Mouse (Mus musculus) heart, embryonic 12.5 days (tissue): ENCODE results near the gene Slc22a14. TPM values are rescaled to one million over a fixed set of nuclear protein-coding genes. Genes with fewer than 3 reads are reported as not detected.

Experiments used
- ATAC-seq: fragments of 200-750 bp; cut with Nextera tagmentation; 2 replicates; pipeline ENCODE4 v1.8.0; 2017; ENCODE audit warnings: moderate TSS enrichment, moderate library complexity; ENCODE audit not compliant: insufficient number of reproducible peaks, low FRiP score
- H3K27ac ChIP-seq: fragments of 300-500 bp; sonication (generic); 2 replicates; pipeline ENCODE4 v1.5.1; 2016; ENCODE audit warnings: mild to moderate bottlenecking, moderate library complexity; ENCODE audit not compliant: poor library complexity, severe bottlenecking
- H3K27me3 ChIP-seq: fragments of 300-500 bp; sonication (generic); replicated peaks from 2 replicates; pipeline ENCODE4 v1.6.1; 2016; ENCODE audit warnings: mild to moderate bottlenecking, moderate library complexity
- H3K36me3 ChIP-seq: fragments of 300-500 bp; sonication (generic); 2 replicates; pipeline ENCODE4 v1.6.1; 2016; ENCODE audit warnings: mild to moderate bottlenecking, moderate library complexity
- H3K4me1 ChIP-seq: fragments of 300-500 bp; sonication (generic); replicated peaks from 2 replicates; pipeline ENCODE4 v1.6.1; 2016; ENCODE audit warnings: mild to moderate bottlenecking
- H3K4me2 ChIP-seq: fragments of 300-500 bp; sonication (generic); 2 replicates; pipeline ENCODE4 v1.6.1; 2016; ENCODE audit warnings: mild to moderate bottlenecking, moderate library complexity
- H3K4me3 ChIP-seq: fragments of 300-500 bp; sonication (generic); 2 replicates; pipeline ENCODE4 v1.5.1; 2016; ENCODE audit warnings: mild to moderate bottlenecking
- H3K9ac ChIP-seq: fragments of 300-500 bp; sonication (generic); 2 replicates; pipeline ENCODE4 v1.6.1; 2016; ENCODE audit warnings: mild to moderate bottlenecking, moderate library complexity
- H3K9me3 ChIP-seq: fragments of 300-500 bp; sonication (generic); replicated peaks from 2 replicates; pipeline ENCODE4 v1.6.1; 2016; ENCODE audit warnings: mild to moderate bottlenecking, moderate library complexity
- WGBS: fragments of 180-500 bp; shearing (Covaris S2); methylation state at CpG from one replicate; pipeline ENCODE4 v1.1.7; 2016; 5-methylcytosine and 5-hydroxymethylcytosine counted together
- polyA plus RNA-seq: library from polyadenylated mRNA; unstranded; fragments of >200 nt; fragmentation: Nextera tagmentation; extraction: Ambion mirVana; gene quantifications from 2 replicates; pipeline ENCODE4 v1.2.1, GENCODE M21; 2016

Gene Slc22a14
- polyA plus RNA-seq, 1 experiment from 2014 or later = not detected

GRCm38 (mm10) chr9:119357331-119358057 lies 7.9 kb downstream of the Slc22a14 start, which contains the start of gene Xylb:
Xylb (plus strand) TSS chr9:119357381.
- H3K4me1 ChIP-seq = peaks cover 4% of the 10 kb centered on the region
- peak within 1 kb of the TSS; percentile 70 for H3K4me3 ChIP-seq
- ATAC-seq = peak; percentile 82
- H3K36me3 ChIP-seq = no peaks in the 10 kb centered on the region
- peak within 1 kb of the TSS; percentile 82 for H3K9ac ChIP-seq
- H3K4me2 ChIP-seq = peak within 1 kb of the TSS; percentile 97
- WGBS = 4% methylated on average over 65 of the region's 65 CpGs
- no peak within 1 kb of the TSS for H3K27ac ChIP-seq
- no peaks in the 10 kb centered on the region; the same call in 1 of the 2 replicates for H3K27me3 ChIP-seq
- H3K9me3 ChIP-seq = no peaks in the 10 kb centered on the region

GRCm38 (mm10) chr9:119355943-119356342 lies 9.4 kb downstream of the Slc22a14 start:
- WGBS = 73% methylated on average over 6 of the region's 6 CpGs
- Histone ChIP-seq H3K4me2 (no peak overlapping the region), H3K4me3 (no peak overlapping the region), H3K4me1 (no peaks in the 10 kb centered on the region), H3K36me3 (peaks cover 8% of the 10 kb centered on the region), H3K9ac (no peak overlapping the region), H3K27ac (no peak overlapping the region), H3K9me3 (no peaks in the 10 kb centered on the region), H3K27me3 (no peaks in the 10 kb centered on the region; the same call in 1 of the 2 replicates)
- no peak for ATAC-seq

GRCm38 (mm10) chr9:119353926-119354325 lies 11.4 kb downstream of the Slc22a14 start:
- Histone ChIP-seq H3K27ac (no peak overlapping the region), H3K9me3 (no peaks in the 10 kb centered on the region), H3K4me1 (no peaks in the 10 kb centered on the region), H3K4me3 (no peak overlapping the region), H3K36me3 (peaks cover 27% of the 10 kb centered on the region), H3K4me2 (no peak overlapping the region), H3K9ac (no peak overlapping the region), H3K27me3 (no peaks in the 10 kb centered on the region; the same call in 1 of the 2 replicates)
- no peak for ATAC-seq
- WGBS = 71% methylated on average over 6 of the region's 6 CpGs

GRCm38 (mm10) chr9:119352060-119352459 lies 13.3 kb downstream of the Slc22a14 start:
- Histone ChIP-seq H3K4me1 (no peaks in the 10 kb centered on the region), H3K36me3 (peaks cover 44% of the 10 kb centered on the region), H3K9me3 (no peaks in the 10 kb centered on the region), H3K27ac (no peak overlapping the region), H3K27me3 (no peaks in the 10 kb centered on the region), H3K9ac (no peak overlapping the region), H3K4me2 (no peak overlapping the region), H3K4me3 (no peak overlapping the region)
- peak; percentile 83 for ATAC-seq
- WGBS = 24% methylated on average over 4 of the region's 4 CpGs

- H3K9me3 ChIP-seq = no peaks in the 10 kb centered on the region
- WGBS = 90% methylated on average over 10 of the region's 10 CpGs
- H3K4me3 ChIP-seq = no peak overlapping the region
- H3K27ac ChIP-seq = no peak overlapping the region
- no peak overlapping the region for H3K4me2 ChIP-seq
- ATAC-seq = no peak
- H3K4me1 ChIP-seq = no peaks in the 10 kb centered on the region
- no peak overlapping the region for H3K9ac ChIP-seq
- H3K36me3 ChIP-seq = peaks cover 53% of the 10 kb centered on the region
- no peaks in the 10 kb centered on the region for H3K27me3 ChIP-seq
Observed at GRCm38 (mm10) chr9:119350947-119351705, 14.2 kb downstream of the Slc22a14 start.

- no peak for ATAC-seq
- Histone ChIP-seq H3K27me3 (no peaks in the 10 kb centered on the region), H3K4me1 (no peaks in the 10 kb centered on the region), H3K9ac (no peak overlapping the region), H3K36me3 (peaks cover 59% of the 10 kb centered on the region), H3K4me2 (no peak overlapping the region), H3K27ac (no peak overlapping the region), H3K9me3 (no peaks in the 10 kb centered on the region), H3K4me3 (no peak overlapping the region)
- 89% methylated on average over 3 of the region's 3 CpGs for WGBS
Observed at GRCm38 (mm10) chr9:119350531-119350930, 14.8 kb downstream of the Slc22a14 start.

GRCm38 (mm10) chr9:119346376-119346775 lies 19.0 kb downstream of the Slc22a14 start:
- no peak overlapping the region for H3K4me2 ChIP-seq
- no peaks in the 10 kb centered on the region for H3K9me3 ChIP-seq
- no peak overlapping the region for H3K4me3 ChIP-seq
- 87% methylated on average over 8 of the region's 8 CpGs for WGBS
- H3K36me3 ChIP-seq = peaks cover 83% of the 10 kb centered on the region
- H3K9ac ChIP-seq = 0 out of 2 replicates have a peak overlapping the region, but pooled peaks have one; percentile 8
- H3K27me3 ChIP-seq = no peaks in the 10 kb centered on the region
- no peak for ATAC-seq
- peaks cover 8% of the 10 kb centered on the region for H3K4me1 ChIP-seq
- no peak overlapping the region for H3K27ac ChIP-seq

- 85% methylated on average over 7 of the region's 7 CpGs for WGBS
- Histone ChIP-seq H3K27me3 (no peaks in the 10 kb centered on the region), H3K27ac (no peak overlapping the region), H3K4me3 (no peak overlapping the region), H3K4me2 (peak overlapping the region; percentile 83; the same call in 1 of the 2 replicates), H3K4me1 (peaks cover 14% of the 10 kb centered on the region), H3K9ac (no peak overlapping the region), H3K36me3 (peaks cover 50% of the 10 kb centered on the region), H3K9me3 (no peaks in the 10 kb centered on the region)
- ATAC-seq = no peak
Observed at GRCm38 (mm10) chr9:119342728-119343127, 22.6 kb downstream of the Slc22a14 start.

GRCm38 (mm10) chr9:119340909-119341816 lies 24.2 kb downstream of the Slc22a14 start, which contains the start of gene Myd88:
Myd88 (minus strand) TSS chr9:119341411.
- Histone ChIP-seq H3K4me3 (peak within 1 kb of the TSS; percentile 87), H3K4me1 (peaks cover 14% of the 10 kb centered on the region), H3K4me2 (peak within 1 kb of the TSS; percentile 83), H3K36me3 (peaks cover 43% of the 10 kb centered on the region), H3K9me3 (no peaks in the 10 kb centered on the region), H3K27ac (peak within 1 kb of the TSS; percentile 86), H3K27me3 (no peaks in the 10 kb centered on the region), H3K9ac (peak within 1 kb of the TSS; percentile 89)
- ATAC-seq = peak; percentile 95
- WGBS = under 1% methylated on average over 67 of the region's 68 CpGs

GRCm38 (mm10) chr9:119340212-119340580 lies 25.2 kb downstream of the Slc22a14 start:
- WGBS = 3% methylated on average over 8 of the region's 8 CpGs
- H3K36me3 ChIP-seq = peaks cover 34% of the 10 kb centered on the region
- peaks cover 14% of the 10 kb centered on the region for H3K4me1 ChIP-seq
- peak overlapping the region; percentile 83 for H3K4me2 ChIP-seq
- H3K27me3 ChIP-seq = no peaks in the 10 kb centered on the region
- no peak for ATAC-seq
- no peaks in the 10 kb centered on the region for H3K9me3 ChIP-seq
- H3K4me3 ChIP-seq = peak overlapping the region; percentile 87
- H3K9ac ChIP-seq = peak overlapping the region; percentile 71
- peak overlapping the region; percentile 86 for H3K27ac ChIP-seq
